Mouse (Mus musculus) stomach, embryonic 15.5 days (tissue): ENCODE data around the gene Ptbp1. TPM values are rescaled to one million over a fixed set of nuclear protein-coding genes. Genes with fewer than 3 reads are reported as not detected.

Experiments used
- ATAC-seq: fragments of 200-750 bp; cut with Nextera tagmentation; 2 replicates; pipeline ENCODE4 v1.8.0; 2017; ENCODE audit warnings: low read depth, moderate number of reproducible peaks, moderate TSS enrichment; ENCODE audit not compliant: insufficient read depth, low FRiP score
- H3K27ac ChIP-seq: fragments of 300-500 bp; sonication (generic); 2 replicates; pipeline ENCODE4 v1.5.1; 2015; ENCODE audit warnings: mild to moderate bottlenecking, inconsistent platforms
- H3K27me3 ChIP-seq: fragments of 300-500 bp; sonication (generic); replicated peaks from 2 replicates; pipeline ENCODE4 v1.6.1; 2015; ENCODE audit warnings: inconsistent platforms
- H3K36me3 ChIP-seq: fragments of 300-500 bp; sonication (generic); 2 replicates; pipeline ENCODE4 v1.6.1; 2015; ENCODE audit warnings: inconsistent platforms
- H3K4me1 ChIP-seq: fragments of 300-500 bp; sonication (generic); 2 replicates; pipeline ENCODE4 v1.6.1; 2015; ENCODE audit warnings: inconsistent platforms
- H3K4me2 ChIP-seq: fragments of 300-500 bp; sonication (generic); 2 replicates; pipeline ENCODE4 v1.6.1; 2015; ENCODE audit warnings: mild to moderate bottlenecking, inconsistent platforms
- H3K4me3 ChIP-seq: fragments of 300-500 bp; sonication (generic); replicated peaks from 2 replicates; pipeline ENCODE4 v1.5.1; 2015; ENCODE audit warnings: inconsistent platforms
- H3K9ac ChIP-seq: fragments of 300-500 bp; sonication (generic); 2 replicates; pipeline ENCODE4 v1.6.1; 2015; ENCODE audit warnings: inconsistent platforms
- H3K9me3 ChIP-seq: fragments of 300-500 bp; sonication (generic); 2 replicates; pipeline ENCODE4 v1.6.1; 2016; ENCODE audit warnings: inconsistent platforms
- WGBS: fragments of 180-500 bp; shearing (Covaris S2); methylation state at CpG from one replicate; pipeline ENCODE4 v1.1.7; 2015; 5-methylcytosine and 5-hydroxymethylcytosine counted together
- microRNA-seq: library from miRNA; unstranded; fragments of <30 nt; microRNA quantifications from one replicate; pipeline ENCODE4, GENCODE M21; 2016
- polyA plus RNA-seq: library from polyadenylated mRNA; unstranded; fragments of >200 nt; fragmentation: Nextera tagmentation; extraction: Ambion mirVana; gene quantifications from 2 replicates; pipeline ENCODE4 v1.2.1, GENCODE M21; 2015

Ptbp1 gene
- polyA plus RNA-seq, 1 experiment from 2014 or later: 295 TPM

GRCm38 (mm10) chr10:79910556-79910955, 56.3 kb downstream of the Ptbp1 start, which contains the start of gene Gm26602:
Gene Gm26602, plus strand, starts transcription at chr10:79910856.
- peak within 1 kb of the TSS; percentile 70 for H3K27ac ChIP-seq
- WGBS: 91% methylated on average over 4 of the region's 4 CpGs

DNA sequence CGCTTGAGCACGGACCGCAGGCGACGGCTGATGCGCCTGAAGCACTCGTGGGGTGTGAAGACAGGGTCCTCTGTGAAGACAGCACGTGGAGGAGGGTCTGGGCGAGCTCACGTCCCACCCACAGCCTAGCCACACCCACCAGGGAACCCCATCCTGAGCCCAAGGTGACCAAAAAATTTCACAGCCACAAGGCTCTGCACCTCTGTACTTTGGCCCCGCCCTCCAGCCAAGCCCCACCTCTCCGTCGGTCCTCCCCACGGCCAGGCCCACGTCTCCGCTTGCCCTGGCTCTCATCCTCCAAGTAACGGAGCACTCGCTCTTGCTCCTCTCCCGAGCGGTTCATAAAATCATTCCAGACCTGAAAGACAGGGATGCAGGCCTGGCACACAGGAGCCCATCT, 58.2 kb downstream of the Ptbp1 start:
- no peak overlapping the region for H3K27ac ChIP-seq
- no peak overlapping the region for H3K4me3 ChIP-seq
- ATAC-seq: no peak
- H3K4me1 ChIP-seq: peaks cover 39% of the 10 kb centered on the region
- peaks cover 19% of the 10 kb centered on the region for H3K36me3 ChIP-seq
- H3K9me3 ChIP-seq: no peaks in the 10 kb centered on the region
- no peaks in the 10 kb centered on the region for H3K27me3 ChIP-seq
- 69% methylated on average over 20 of the region's 20 CpGs for WGBS
- no peak overlapping the region for H3K4me2 ChIP-seq
- no peak overlapping the region for H3K9ac ChIP-seq

More at GRCm38 (mm10) chr10:79910556-79910955, 56.3 kb downstream of the Ptbp1 start, which contains the start of gene Gm26602:
- Histone ChIP-seq H3K4me1 (peaks cover 26% of the 10 kb centered on the region), H3K4me2 (no peak within 1 kb of the TSS), H3K9ac (no peak within 1 kb of the TSS), H3K36me3 (peaks cover 31% of the 10 kb centered on the region), H3K9me3 (no peaks in the 10 kb centered on the region), H3K27me3 (no peaks in the 10 kb centered on the region), H3K4me3 (no peak within 1 kb of the TSS)
- ATAC-seq: no peak

Small RNA genes within 50 kb of the gene (microRNA-seq; reads per million reads assigned to microRNA genes)
- not detected for gene Mir6910

Other genes starting within 250 kb of the Ptbp1 start
- gene C2cd4c, start 240.4 kb upstream of the Ptbp1 start, polyA plus RNA-seq: 0.08 and 0.14 TPM in 2 replicates
- gene Shc2, start 216.5 kb upstream of the Ptbp1 start, polyA plus RNA-seq: 9.1 and 10.6 TPM in 2 replicates
- gene Odf3l2, start 208.7 kb upstream of the Ptbp1 start, polyA plus RNA-seq: not detected in 2 replicates
- 36.4 and 41.1 TPM in 2 replicates for gene Madcam1, start 189.9 kb upstream of the Ptbp1 start, polyA plus RNA-seq
- 58.2 and 59.3 TPM in 2 replicates for gene Tpgs1, start 185.1 kb upstream of the Ptbp1 start, polyA plus RNA-seq
- gene Cdc34, start 172.2 kb upstream of the Ptbp1 start, polyA plus RNA-seq: 107 and 108 TPM in 2 replicates
- gene Gzmm, start 165.4 kb upstream of the Ptbp1 start, polyA plus RNA-seq: 0.40 and 0.57 TPM in 2 replicates
- 1,050 and 1,128 TPM in 2 replicates for gene Bsg, start 149.9 kb upstream of the Ptbp1 start, polyA plus RNA-seq
- gene Hcn2, start 137.8 kb upstream of the Ptbp1 start, polyA plus RNA-seq: 0.08 and 0.14 TPM in 2 replicates
- 33.9 and 38.7 TPM in 2 replicates for gene Polrmt, start 107.8 kb upstream of the Ptbp1 start, polyA plus RNA-seq
- 0.31 and 0.36 TPM in 2 replicates for gene Fgf22, start 99.4 kb upstream of the Ptbp1 start, polyA plus RNA-seq
- gene Rnf126, start 87.5 kb upstream of the Ptbp1 start, polyA plus RNA-seq: 87.8 and 88.1 TPM in 2 replicates
- gene Fstl3, start 77.2 kb upstream of the Ptbp1 start, polyA plus RNA-seq: 14.8 and 15.5 TPM in 2 replicates
- gene Prss57, start 63.5 kb upstream of the Ptbp1 start, polyA plus RNA-seq: 0.23 and 0.31 TPM in 2 replicates
- gene Palm, start 60.9 kb upstream of the Ptbp1 start, polyA plus RNA-seq: 53.3 and 54.1 TPM in 2 replicates
- 50.0 and 67.2 TPM in 2 replicates for gene Misp, start 33.4 kb upstream of the Ptbp1 start, polyA plus RNA-seq
- gene Prtn3, start 20.0 kb downstream of the Ptbp1 start, polyA plus RNA-seq: 5.2 and 10.6 TPM in 2 replicates
- gene Plppr3, start 20.2 kb downstream of the Ptbp1 start, polyA plus RNA-seq: 32.9 and 36.1 TPM in 2 replicates
- 3.8 and 11.1 TPM in 2 replicates for gene Elane, start 31.8 kb downstream of the Ptbp1 start, polyA plus RNA-seq
- gene Cfd, start 36.4 kb downstream of the Ptbp1 start, polyA plus RNA-seq: not detected in 2 replicates
- 43.6 and 47.8 TPM in 2 replicates for gene Med16, start 54.5 kb downstream of the Ptbp1 start, polyA plus RNA-seq
- 4.4 and 13.3 TPM in 2 replicates for gene Gm26602, start 56.4 kb downstream of the Ptbp1 start, polyA plus RNA-seq
- gene Kiss1r, start 62.5 kb downstream of the Ptbp1 start, polyA plus RNA-seq: 0.83 and 0.94 TPM in 2 replicates
- gene R3hdm4, start 66.8 kb downstream of the Ptbp1 start, polyA plus RNA-seq: 137 and 140 TPM in 2 replicates
- 9.8 and 10.0 TPM in 2 replicates for gene Arid3a, start 72.6 kb downstream of the Ptbp1 start, polyA plus RNA-seq
- 86.0 and 86.2 TPM in 2 replicates for gene Wdr18, start 105.7 kb downstream of the Ptbp1 start, polyA plus RNA-seq
- gene Grin3b, start 116.3 kb downstream of the Ptbp1 start, polyA plus RNA-seq: 0.27 and 0.34 TPM in 2 replicates
- gene Tmem259, start 129.9 kb downstream of the Ptbp1 start, polyA plus RNA-seq: 20.6 and 21.3 TPM in 2 replicates
- gene Cnn2, start 134.2 kb downstream of the Ptbp1 start, polyA plus RNA-seq: 274 and 279 TPM in 2 replicates
- gene Abca7, start 142.1 kb downstream of the Ptbp1 start, polyA plus RNA-seq: 4.2 and 4.8 TPM in 2 replicates
- gene Arhgap45, start 162.2 kb downstream of the Ptbp1 start, polyA plus RNA-seq: 9.1 and 10.0 TPM in 2 replicates
- gene Polr2e, start 185.4 kb downstream of the Ptbp1 start, polyA plus RNA-seq: 188 and 199 TPM in 2 replicates
- gene Gpx4, start 192.7 kb downstream of the Ptbp1 start, polyA plus RNA-seq: 500 and 567 TPM in 2 replicates